Mouse (Mus musculus): ENCODE measurements around the gene Smg6. TPM values are rescaled to one million over a fixed set of nuclear protein-coding genes. Genes with fewer than 3 reads are reported as not detected.

The Smg6 gene
- total RNA-seq, 2 experiments from 2014 or later: 26.5 to 27.5 TPM

DNA sequence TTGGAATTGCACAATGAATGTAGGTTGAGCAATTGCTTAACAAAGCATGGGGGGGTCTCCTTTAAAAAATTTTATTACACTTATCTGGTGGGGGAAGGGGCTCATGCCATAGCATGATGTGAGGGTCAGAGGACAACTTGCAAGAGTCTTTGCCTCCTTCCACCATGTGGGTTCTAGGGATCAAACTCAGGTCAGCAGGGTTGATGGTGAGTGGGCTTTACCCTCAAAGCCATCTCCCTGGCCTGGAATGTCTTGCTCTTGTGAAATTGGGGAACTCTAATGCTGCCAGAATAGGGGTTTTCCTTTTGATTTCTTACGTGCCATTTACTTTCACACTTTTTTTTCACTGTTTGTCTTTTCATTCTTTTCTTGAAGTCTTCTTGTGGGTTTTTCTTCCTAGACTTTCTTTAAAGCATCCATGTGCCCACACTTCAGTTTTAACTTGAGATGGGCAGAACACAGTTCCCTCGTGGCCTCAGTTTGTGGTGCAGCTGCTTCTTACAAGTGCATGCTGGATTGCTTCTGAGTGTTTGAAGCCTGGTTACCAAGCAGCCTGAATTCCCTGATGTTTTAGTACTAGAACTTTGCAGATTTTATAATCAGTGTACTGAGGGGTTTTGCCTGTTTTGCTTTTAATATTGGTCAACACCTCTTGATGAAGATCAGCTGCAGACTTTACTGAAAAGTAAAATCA, 147.5 kb downstream of the Smg6 start:
- intact Hi-C loops (cut with DNase I): no loop called here
- no peak for DNase-seq (ENCODE audit: low spot score in 2 of 2)

DNA sequence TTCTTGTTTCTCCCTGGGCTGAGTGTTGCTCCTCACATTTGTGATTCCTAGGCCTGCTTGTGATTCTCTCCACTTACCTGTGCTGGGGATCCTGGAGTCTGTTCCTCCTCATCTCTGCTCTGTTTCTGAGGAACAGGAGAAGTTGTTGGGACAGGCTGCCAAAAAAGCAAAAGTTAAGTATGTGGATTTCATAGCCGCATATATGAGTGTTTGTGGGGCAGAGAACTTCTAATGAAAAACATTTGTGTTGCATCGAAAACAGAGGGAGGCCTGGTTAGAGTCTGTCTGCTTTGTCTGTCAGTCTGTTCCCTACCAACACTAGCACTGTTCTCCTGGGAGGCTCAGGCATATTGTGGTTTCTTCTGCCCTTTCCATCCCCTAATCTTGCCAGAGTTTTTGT, 148.1 kb downstream of the Smg6 start:
- no peak for DNase-seq (ENCODE audit: low spot score in 2 of 2)
- intact Hi-C loops (cut with DNase I): no loop called here

DNA sequence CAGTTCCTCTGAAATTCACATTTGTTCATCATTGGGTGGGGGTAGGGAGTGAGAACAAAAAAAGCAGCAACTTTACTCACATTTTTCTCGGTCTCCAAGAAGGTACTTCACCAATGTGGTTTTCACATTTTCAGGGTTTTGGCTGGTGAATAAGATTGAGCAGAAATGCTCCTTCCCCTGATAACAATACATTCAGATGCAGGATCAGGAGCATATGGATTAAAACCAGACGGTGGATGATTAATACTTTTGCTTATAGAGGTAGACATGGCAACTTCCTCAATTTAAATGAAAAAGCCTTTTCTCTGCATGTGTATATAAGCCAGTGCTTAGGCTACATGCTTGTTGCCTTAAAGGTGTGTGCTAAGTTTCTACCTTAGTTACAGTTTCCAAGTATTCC, 148.9 kb downstream of the Smg6 start:
- no peak for DNase-seq (ENCODE audit: low spot score in 2 of 2)
- intact Hi-C loops (cut with DNase I): no loop called here

DNA sequence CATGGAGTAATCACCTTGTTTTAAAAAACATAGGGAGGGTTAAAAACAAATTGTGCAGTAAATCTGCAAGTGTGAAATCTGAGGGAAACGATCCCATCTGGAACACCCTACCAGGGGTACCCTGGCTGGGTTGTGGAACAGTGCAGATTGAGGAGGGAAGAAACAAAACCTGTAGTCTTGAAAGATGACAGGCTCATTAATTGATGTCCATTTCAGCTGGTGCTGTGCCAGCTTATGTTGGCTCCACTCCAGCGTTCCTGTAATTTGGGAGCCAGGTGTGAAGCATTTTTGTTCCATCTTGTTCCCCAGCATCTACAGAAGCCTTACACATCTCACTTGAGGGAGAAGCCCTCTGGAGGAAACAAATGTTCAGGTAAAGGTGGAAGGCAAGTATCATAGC, 153.0 kb downstream of the Smg6 start:
- no peak for DNase-seq (ENCODE audit: low spot score in 2 of 2)
- intact Hi-C loops (cut with DNase I): no loop called here

DNA sequence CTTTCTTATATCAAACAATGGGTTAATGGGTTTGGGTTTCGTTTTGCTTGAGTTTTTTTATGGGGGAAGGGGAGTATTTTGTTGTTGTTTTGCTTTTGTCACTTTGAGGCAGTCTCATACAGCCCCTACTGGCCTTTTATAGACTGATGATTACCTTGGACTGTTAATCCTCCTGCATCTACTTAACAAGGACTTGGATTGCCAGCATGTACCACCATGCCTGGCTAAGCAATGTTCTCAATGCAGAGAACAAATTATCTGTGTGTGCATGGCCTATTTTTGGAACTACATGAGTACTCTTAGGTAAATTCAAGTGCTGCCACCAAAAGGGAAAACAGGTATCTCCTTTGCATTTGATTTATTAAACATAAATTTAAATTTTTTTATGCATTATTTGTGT, 157.4 kb downstream of the Smg6 start:
- intact Hi-C loops (cut with DNase I): no loop called here
- DNase-seq (ENCODE audit: low spot score in 2 of 2): no peak

DNA sequence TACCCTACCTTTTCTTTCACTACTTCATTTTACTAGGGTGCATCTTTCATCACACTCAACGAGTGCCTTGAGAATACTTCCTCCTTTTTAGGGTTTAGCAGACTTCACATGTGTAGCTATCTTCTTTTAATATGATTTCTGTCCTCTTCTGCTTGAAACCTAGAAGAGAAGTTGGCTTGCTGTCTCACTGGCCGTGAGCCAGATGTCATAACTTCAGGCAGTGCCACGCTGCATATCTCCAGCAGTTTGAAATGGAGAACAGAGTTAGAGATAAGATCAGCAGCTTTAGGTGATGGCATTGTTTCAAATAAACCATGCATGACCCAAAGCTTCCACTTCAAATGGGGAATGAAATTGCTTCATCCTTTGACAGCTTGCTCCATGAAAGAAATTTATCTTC, 166.5 kb downstream of the Smg6 start:
- intact Hi-C loops (cut with DNase I): no loop called here
- no peak for DNase-seq (ENCODE audit: low spot score in 2 of 2)

DNA sequence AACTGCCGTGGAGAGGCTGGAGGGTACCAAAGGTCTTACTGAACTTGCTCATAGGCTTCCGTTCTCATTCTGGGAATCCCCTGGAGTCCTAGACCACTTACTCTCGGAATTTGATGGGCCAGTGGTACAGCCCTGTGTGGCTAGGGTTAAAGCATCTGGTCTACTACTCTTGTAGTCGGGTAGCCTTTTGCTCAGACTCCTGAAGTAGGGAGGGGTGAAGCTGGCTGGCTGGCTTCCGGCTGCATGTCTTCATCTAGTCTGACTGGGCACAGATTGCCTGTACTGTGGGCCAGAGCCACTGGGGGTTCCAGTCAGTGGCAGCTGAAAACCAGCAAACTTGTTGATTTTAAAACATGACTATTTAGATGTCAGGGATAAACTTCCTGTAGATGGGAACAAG, 167.0 kb downstream of the Smg6 start:
- no peak for DNase-seq (ENCODE audit: low spot score in 2 of 2)
- intact Hi-C loops (cut with DNase I): no loop called here

DNA sequence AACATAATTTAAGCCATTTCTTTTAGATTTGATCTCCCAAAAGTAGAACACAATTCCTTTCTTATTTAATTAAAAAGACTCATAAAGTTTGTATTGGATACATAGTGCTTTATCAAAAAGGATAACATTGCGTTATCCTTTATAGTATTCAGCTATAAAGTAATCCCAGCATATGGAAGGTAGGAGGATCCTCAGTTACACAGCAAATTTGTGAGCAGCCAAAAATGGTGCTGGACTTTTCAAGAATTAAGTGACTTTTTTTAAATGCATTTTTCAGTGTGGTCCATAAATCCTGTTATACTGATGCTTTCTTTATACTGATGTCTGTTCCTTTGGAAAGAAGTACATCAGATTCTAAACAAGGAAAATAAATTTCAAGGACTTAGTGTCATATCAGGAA, 169.1 kb downstream of the Smg6 start:
- intact Hi-C loops (cut with DNase I): no loop called here
- DNase-seq (ENCODE audit: low spot score in 2 of 2): no peak

DNA sequence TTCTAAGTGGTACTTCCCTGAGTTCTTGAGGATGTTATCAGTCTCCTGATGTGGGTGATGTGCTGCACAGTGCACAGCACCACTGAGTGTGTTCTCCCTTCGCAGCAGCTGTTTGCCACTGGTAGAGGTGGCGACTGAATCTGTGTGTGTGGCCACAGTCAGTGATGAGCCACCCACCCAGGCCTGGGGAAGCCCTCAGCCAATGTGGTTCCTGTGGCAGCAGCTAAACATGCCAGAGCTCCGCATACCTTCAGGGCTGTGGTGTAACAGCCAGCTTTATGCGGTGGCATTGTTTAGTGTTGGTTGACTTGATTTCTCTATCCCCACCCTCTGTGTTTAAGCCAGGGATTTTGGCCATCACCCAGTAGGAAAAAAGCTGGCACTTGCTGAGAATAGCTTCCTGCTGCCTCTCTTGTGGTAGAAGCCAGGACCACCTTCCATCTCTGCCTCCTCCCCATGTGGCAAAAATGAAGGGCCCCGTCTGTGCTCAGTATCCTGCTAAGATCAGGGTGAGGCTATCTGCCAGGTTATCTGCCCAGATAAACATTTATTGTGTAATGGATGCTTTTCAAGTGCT, 177.2 kb downstream of the Smg6 start:
- no peak for DNase-seq (ENCODE audit: low spot score in 2 of 2)

DNA sequence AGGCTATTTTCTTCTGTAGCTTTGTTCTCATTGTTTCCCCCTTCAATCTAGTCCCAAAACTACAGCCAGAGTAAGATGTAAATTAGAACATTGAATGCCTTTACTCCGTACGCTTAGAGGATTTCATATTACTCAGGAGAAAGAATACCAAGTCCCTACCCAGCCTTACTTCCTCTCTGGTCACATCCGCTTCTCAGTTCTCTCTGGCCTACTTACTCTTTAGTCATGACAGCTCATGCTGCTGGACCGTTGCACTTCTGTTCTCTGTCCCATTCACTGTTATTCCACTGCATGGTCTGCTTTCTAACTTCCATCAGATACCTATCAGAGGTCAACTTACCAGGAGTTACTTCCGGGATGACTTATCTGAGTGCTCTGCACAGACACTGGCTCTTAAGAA, 181.0 kb downstream of the Smg6 start:
- peak in 1 of 2 experiments; percentile 40 for DNase-seq (ENCODE audit: low spot score in 2 of 2)
- intact Hi-C loops (cut with DNase I): no loop called here

More for the DNA sequence above, 177.2 kb downstream of the Smg6 start:
- intact Hi-C loops (cut with DNase I): no loop called here

DNA sequence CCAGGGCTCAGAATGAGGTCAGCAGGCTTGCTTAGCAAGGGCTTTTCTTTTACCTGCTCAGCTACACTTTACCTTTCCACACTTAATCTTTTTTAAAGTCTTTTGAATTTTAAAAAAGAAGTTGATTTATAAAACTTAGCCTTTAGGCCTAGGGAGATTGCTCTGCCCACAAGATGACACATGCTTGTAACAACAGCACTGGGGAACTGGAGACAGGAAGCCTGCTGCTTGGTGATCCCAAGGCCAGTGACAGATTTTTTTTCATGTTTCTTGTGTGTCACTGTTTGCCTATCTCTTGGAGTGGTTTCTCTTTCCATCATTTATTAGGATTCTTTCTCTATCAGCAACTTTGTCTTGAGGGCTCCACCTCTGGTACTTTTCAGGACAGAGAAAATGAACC, 183.3 kb downstream of the Smg6 start:
- intact Hi-C loops (cut with DNase I): no loop called here
- DNase-seq (ENCODE audit: low spot score in 2 of 2): no peak

DNA sequence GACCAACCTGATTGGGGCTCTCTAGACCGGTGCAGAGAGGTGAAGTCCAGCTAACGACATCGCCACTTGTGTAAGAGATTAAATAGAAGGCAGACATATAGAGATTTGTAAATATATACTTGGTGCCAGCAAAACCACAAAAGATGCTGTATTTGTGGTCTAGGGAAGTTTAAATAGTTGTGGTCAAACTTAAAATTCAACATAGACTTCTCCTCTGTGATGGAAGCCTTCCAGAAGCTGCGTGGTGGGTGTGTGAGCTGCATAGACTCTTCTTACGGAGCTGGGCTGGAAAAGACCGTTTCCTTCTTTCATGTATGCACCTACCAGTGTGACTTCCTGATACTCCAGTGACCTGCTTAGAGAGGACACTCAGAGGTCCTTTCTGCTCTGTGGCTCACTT, 190.8 kb downstream of the Smg6 start:
- intact Hi-C loops (cut with DNase I): no loop called here
- DNase-seq (ENCODE audit: low spot score in 2 of 2): peak in 1 of 2 experiments; percentile 55

DNA sequence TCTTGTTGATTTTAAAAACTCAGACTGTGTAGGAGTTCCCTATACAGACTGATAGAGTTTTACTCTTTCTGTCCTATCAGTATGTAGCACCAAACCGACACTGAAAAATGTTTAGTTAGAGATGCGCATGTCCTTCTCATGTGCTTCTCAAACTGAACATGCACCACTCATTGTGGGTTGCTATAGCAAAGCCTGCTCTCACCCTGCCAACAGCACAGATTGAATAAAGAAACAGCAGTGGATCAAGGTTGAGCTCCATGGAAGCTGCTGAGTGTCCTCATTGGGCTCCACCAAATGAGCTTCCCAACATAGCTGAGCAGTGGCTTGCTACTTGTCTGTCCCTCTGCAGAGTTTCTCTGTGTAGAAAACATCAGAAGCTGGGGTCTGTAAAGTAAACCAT, 192.5 kb downstream of the Smg6 start:
- DNase-seq (ENCODE audit: low spot score in 2 of 2): peak in 1 of 2 experiments; percentile 64
- intact Hi-C loops (cut with DNase I): no loop called here

DNA sequence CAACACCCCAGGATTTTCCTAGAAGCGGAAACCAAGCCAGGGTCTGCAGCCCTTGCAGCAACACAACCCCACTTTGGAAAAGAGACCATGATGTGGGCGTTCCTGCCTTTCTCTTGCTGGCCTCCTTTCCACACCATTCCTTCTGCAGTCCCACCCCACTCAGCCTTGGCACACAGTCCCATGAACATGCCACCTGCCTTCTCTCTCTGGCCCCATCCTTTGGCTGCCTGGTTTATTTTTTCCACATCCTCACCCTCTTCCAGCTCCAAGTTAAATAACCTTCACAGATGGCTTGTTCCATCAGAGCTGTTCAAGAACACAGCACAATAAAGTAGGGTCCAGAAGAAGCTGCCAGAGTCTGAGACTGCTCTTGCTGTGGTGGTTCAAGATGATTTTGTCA, 193.7 kb downstream of the Smg6 start:
- intact Hi-C loops (cut with DNase I): no loop called here
- DNase-seq (ENCODE audit: low spot score in 2 of 2): peak in 1 of 2 experiments; percentile 90

DNA sequence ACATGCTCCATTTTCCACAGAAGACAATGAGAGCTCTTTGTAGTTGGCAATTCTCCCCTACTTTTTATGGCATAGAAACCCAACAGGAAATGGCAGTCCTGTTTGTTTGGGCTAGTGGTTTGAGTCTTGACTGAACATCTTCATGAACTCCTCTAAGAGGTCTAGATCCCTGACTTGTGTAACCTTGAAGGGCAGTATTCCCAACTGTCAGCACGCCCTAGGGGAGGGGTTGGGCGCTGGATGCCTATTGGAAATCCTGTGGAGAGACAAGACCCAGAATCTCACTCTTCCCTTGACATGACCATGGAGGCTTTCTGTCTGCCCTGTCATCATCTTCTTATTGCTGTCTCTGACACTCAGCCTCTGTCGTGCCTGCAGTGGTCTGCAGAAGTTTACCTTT, 194.2 kb downstream of the Smg6 start:
- DNase-seq (ENCODE audit: low spot score in 2 of 2): no peak
- intact Hi-C loops (cut with DNase I): no loop called here

DNA sequence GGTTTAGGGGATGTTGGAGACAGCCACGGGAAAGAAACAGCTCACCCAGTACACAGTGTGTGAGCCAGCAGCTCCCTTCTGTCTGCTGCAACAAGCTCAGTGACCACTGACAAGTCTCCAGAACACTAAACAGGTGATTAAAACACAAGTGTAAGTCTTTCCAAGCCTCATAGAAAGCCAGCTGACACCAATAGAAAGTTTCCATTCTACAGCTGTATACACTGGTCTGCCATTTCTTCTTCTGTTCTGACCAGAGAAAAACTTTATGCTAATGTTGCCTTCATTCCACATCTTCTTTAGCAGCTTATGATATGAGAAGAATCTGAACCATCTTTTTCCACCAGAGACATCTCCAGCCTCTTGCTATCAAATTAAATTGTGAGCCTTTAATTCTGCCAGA, 195.7 kb downstream of the Smg6 start:
- intact Hi-C loops (cut with DNase I): no loop called here
- no peak for DNase-seq (ENCODE audit: low spot score in 2 of 2)

DNA sequence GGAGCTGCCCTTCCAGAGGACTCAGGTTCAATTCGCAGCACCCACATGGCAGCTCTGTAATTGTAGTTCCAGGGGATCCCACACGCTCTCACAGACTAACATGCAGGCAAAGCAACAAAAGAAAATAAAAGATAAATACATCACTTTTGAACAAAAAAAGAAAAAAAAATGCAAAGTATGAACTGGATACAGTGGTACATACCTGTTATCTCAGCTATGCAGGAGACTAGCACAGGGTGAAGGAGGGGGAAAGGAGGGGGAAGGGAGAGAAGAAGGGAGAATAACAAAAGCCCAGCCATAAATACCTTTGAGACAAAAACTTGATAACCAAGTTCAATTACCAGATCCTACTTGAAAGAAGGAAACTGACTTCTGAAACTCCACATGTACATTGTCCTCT, 198.8 kb downstream of the Smg6 start:
- intact Hi-C loops (cut with DNase I): no loop called here

DNA sequence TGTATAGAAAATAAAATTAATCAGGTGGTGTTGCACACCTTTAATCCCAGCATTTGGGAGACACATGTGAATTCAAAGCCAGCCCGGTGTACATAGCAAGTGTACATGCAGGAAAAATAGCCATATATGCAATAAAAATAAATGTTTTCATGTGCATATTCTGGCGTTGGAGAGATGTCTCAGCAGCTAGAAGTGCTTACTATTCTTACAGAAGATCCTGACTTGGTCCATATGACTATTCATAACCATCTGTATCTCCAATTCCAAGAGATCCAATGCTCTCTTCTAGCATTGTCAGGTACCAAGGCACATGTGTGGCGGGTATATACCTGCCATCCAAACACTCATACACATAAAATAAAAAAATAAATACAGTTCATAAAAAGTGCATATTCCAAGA, 200.8 kb downstream of the Smg6 start:
- DNase-seq (ENCODE audit: low spot score in 2 of 2): no peak
- intact Hi-C loops (cut with DNase I): no loop called here

More for the DNA sequence above, 198.8 kb downstream of the Smg6 start:
- no peak for DNase-seq (ENCODE audit: low spot score in 2 of 2)

DNA sequence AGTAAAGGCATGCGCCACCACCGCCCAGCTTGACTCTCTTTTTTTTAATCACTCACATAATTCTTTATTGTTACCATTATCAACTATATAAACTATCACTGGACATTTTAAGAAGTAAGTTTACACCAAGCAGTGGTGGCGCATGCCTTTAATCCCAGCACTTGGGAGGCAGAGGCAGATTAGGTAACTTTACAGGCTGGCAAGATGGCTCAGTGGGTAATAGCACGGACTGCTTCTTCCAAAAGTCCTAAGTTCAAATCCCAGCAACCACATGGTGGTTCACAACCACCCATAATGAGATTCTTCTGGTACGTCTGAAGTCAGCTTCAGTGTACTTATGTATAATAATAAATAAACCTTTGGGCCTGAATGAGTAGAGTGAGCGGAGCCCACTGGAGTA, 203.9 kb downstream of the Smg6 start:
- intact Hi-C loops (cut with DNase I): no loop called here
- DNase-seq (ENCODE audit: low spot score in 2 of 2): no peak

DNA sequence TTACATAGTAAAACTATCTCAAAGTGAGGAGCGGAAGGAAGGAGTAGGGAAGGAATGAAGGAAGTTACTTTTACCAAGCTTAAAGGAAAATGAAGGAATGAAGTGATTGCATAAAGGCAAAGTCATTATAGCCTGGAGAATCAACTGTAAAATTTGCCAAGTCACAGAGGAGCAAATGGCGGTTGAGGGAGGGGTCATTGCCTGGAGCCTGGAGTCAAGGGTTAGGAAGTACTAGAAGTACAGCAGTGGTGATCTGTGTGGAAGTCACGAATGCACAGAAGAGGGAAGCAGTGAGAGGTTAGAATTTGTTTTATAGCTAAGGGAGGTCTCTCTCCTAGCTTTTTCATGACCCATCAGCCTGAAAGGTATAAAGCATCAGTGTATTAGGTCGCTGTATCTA, 205.7 kb downstream of the Smg6 start:
- intact Hi-C loops (cut with DNase I): no loop called here
- no peak for DNase-seq (ENCODE audit: low spot score in 2 of 2)

DNA sequence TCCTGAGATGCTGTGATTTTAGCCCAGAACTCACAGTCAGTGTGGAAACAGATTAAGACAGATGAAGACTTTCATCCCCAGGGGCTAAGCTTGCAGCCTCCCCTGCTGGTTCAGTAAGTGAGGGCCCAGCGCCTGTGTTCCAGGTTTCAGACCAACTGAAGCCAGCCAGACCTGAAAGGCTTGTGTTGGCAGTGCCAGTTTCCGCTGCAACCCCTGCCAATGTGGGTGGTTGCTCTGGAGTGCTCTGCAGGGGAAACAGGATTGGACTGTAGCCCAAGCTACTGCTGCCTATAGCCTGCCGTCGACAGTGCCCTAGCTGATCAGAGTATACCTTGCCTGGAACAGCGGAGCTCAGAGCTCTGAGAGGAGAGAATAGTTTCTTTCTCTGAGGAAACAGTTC, 206.7 kb downstream of the Smg6 start:
- DNase-seq (ENCODE audit: low spot score in 2 of 2): peak; percentile 36 to 80
- intact Hi-C loops (cut with DNase I): no loop called here

DNA sequence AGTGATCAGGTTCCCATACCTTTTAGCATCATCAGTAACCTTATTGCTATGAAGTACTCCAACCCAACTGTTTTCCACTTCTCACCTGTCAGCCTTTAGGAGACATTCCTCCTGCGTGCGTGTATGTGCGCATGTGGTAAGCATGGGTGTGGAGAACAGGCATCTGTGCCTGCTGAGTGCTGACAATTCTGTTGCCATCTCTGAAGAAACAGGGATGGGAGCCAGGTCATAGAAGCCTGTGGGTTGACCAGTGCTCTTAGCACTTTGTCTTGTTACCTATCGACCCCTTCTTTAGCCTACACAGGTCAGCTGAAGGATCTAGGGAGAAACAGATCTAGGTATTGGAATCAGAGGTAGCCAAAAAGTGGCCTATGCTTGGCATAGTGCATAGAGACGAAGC, 207.8 kb downstream of the Smg6 start:
- intact Hi-C loops (cut with DNase I): no loop called here
- DNase-seq (ENCODE audit: low spot score in 2 of 2): no peak

Data from left cerebral cortex, postnatal 25 days (tissue).